Mouse (Mus musculus) stomach, postnatal 0 days (tissue): ENCODE measurements around the gene Slc13a3.

Experiments
- CTCF ChIP-seq: IDR thresholded peaks from 2 replicates; pipeline ENCODE4 v1.5.1; 2016; ENCODE audit warnings: antibody characterized with exemption, low read depth, mild to moderate bottlenecking, moderate library complexity
- EP300 ChIP-seq: optimal IDR thresholded peaks from 2 replicates; pipeline ENCODE3; 2016; ENCODE audit warnings: antibody characterized with exemption

GRCm38 (mm10) chr2:165448475-165448874 lies 24.6 kb downstream of the Slc13a3 start:
- TF ChIP-seq CTCF (no peak), EP300 (no peak)
